Mouse (Mus musculus) forebrain, embryonic 12.5 days (tissue): ENCODE results near the gene Actl11. TPM values are rescaled to one million over a fixed set of nuclear protein-coding genes. Genes with fewer than 3 reads are reported as not detected.

Source experiments
- ATAC-seq: fragments of 200-750 bp; cut with Nextera tagmentation; 2 replicates; pipeline ENCODE4 v1.8.0; 2017; ENCODE audit warnings: moderate TSS enrichment; ENCODE audit not compliant: low FRiP score
- H3K27ac ChIP-seq: fragments of 300-500 bp; sonication (generic); 2 replicates; pipeline ENCODE4 v1.5.1; 2016; ENCODE audit warnings: mild to moderate bottlenecking
- H3K27me3 ChIP-seq: fragments of 300-500 bp; sonication (generic); 2 replicates; pipeline ENCODE4 v1.6.1; 2016; ENCODE audit warnings: mild to moderate bottlenecking
- H3K36me3 ChIP-seq: fragments of 300-500 bp; sonication (generic); replicated peaks from 2 replicates; pipeline ENCODE4 v1.6.1; 2016; ENCODE audit warnings: mild to moderate bottlenecking
- H3K4me1 ChIP-seq: fragments of 300-500 bp; sonication (generic); 2 replicates; pipeline ENCODE4 v1.6.1; 2016
- H3K4me2 ChIP-seq: fragments of 300-500 bp; sonication (generic); 2 replicates; pipeline ENCODE4 v1.6.1; 2016; ENCODE audit warnings: mild to moderate bottlenecking, moderate library complexity
- H3K4me3 ChIP-seq: fragments of 300-500 bp; sonication (generic); replicated peaks from 2 replicates; pipeline ENCODE4 v1.5.1; 2016; ENCODE audit warnings: mild to moderate bottlenecking
- H3K9ac ChIP-seq: fragments of 300-500 bp; sonication (generic); 2 replicates; pipeline ENCODE4 v1.6.1; 2016; ENCODE audit warnings: mild to moderate bottlenecking
- H3K9me3 ChIP-seq: fragments of 300-500 bp; sonication (generic); 2 replicates; pipeline ENCODE4 v1.6.1; 2016
- WGBS: fragments of 180-500 bp; shearing (Covaris S2); methylation state at CpG from one replicate; pipeline ENCODE4 v1.1.7; 2016; 5-methylcytosine and 5-hydroxymethylcytosine counted together
- polyA plus RNA-seq: library from polyadenylated mRNA; unstranded; fragments of >200 nt; fragmentation: Nextera tagmentation; extraction: Ambion mirVana; gene quantifications from 2 replicates; pipeline ENCODE4 v1.2.1, GENCODE M21; 2016

Actl11 gene
- polyA plus RNA-seq, 1 experiment from 2014 or later: not detected

GRCm38 (mm10) chr9:107906967-107907800, 21.1 kb upstream of the Actl11 start:
- H3K4me3 ChIP-seq: peak overlapping the region; percentile 22
- H3K36me3 ChIP-seq: no peaks in the 10 kb centered on the region
- peaks cover 39% of the 10 kb centered on the region for H3K27me3 ChIP-seq
- peak overlapping the region; percentile 8; the same call in 1 of the 2 replicates for H3K9ac ChIP-seq
- peaks cover 31% of the 10 kb centered on the region for H3K4me1 ChIP-seq
- WGBS: 53% methylated on average over 31 of the region's 31 CpGs
- peak overlapping the region; percentile 53 for H3K4me2 ChIP-seq
- 0 out of 2 replicates have a peak, but pooled peaks have one; percentile 12 for ATAC-seq
- H3K9me3 ChIP-seq: no peaks in the 10 kb centered on the region
- H3K27ac ChIP-seq: no peak overlapping the region

DNA sequence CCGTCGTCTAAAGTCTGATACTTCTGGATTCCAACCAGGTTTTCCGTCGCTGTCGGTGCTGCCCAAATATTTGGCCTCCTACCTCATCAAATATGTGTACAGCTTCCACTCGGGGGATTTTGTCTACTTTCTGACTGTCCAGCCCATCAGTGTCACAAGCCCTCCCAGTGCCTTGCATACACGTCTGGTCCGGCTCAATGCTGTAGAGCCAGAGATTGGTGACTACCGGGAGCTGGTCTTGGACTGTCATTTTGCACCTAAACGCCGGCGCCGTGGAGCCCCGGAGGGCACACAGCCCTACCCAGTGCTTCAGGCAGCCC, 20.5 kb upstream of the Actl11 start:
- no peaks in the 10 kb centered on the region for H3K36me3 ChIP-seq
- H3K9me3 ChIP-seq: no peaks in the 10 kb centered on the region
- no peak overlapping the region for H3K4me2 ChIP-seq
- H3K4me1 ChIP-seq: peaks cover 31% of the 10 kb centered on the region
- ATAC-seq: no peak
- H3K9ac ChIP-seq: no peak overlapping the region
- no peak overlapping the region for H3K27ac ChIP-seq
- H3K27me3 ChIP-seq: peaks cover 33% of the 10 kb centered on the region
- no peak overlapping the region for H3K4me3 ChIP-seq
- WGBS: 88% methylated on average over 14 of the region's 14 CpGs

- 31% methylated on average over 18 of the region's 18 CpGs for WGBS
- H3K4me3 ChIP-seq: no peak overlapping the region
Measured at GRCm38 (mm10) chr9:107908410-107909158, 19.7 kb upstream of the Actl11 start.

GRCm38 (mm10) chr9:107910025-107910769, 18.1 kb upstream of the Actl11 start:
- Histone ChIP-seq H3K9ac (no peak overlapping the region), H3K9me3 (no peaks in the 10 kb centered on the region), H3K4me3 (no peak overlapping the region), H3K4me1 (peaks cover 31% of the 10 kb centered on the region), H3K27me3 (peaks cover 30% of the 10 kb centered on the region), H3K27ac (no peak overlapping the region), H3K4me2 (no peak overlapping the region), H3K36me3 (no peaks in the 10 kb centered on the region)
- 91% methylated on average over 15 of the region's 15 CpGs for WGBS
- no peak for ATAC-seq

More at GRCm38 (mm10) chr9:107908410-107909158, 19.7 kb upstream of the Actl11 start:
- Histone ChIP-seq H3K9ac (0 out of 2 replicates have a peak overlapping the region, but pooled peaks have one; percentile 21), H3K4me2 (peak overlapping the region; percentile 8; the same call in 1 of the 2 replicates), H3K27me3 (peaks cover 27% of the 10 kb centered on the region), H3K36me3 (no peaks in the 10 kb centered on the region), H3K27ac (no peak overlapping the region), H3K4me1 (peaks cover 31% of the 10 kb centered on the region), H3K9me3 (no peaks in the 10 kb centered on the region)
- no peak for ATAC-seq

DNA sequence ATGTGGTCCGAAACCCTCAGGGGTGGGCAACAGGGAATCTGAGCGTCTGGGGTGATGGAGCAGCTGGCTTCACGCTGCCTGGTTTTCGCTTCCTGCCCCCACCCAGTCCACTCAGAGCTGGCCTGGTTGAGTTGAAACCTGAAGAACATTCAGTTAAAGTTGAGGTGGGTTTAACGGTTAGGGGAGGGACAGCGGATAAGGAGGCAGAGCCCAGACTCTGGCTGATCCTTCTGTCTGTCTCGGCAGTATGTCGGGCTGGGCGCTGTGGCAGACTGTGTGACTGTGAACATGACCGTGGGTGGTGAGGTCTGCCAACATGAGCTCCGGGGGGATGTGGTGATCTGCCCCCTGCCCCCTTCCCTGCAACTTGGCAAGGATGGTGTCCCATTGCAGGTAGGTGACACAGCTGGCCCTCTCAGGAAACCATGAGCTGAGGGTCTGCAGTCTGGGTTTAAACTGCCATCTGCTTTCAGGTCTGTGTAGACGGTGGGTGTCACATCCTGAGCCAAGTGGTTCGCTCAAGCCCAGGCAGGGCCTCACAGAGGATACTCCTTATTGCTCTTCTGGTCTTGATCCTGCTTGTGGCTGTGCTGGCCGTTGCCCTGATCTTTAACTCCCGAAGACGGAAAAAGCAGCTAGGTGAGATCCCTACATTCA, 13.4 kb upstream of the Actl11 start:
- no peak overlapping the region for H3K4me3 ChIP-seq
- 83% methylated on average over 16 of the region's 16 CpGs for WGBS
- H3K36me3 ChIP-seq: no peaks in the 10 kb centered on the region
- H3K4me1 ChIP-seq: peaks cover 9% of the 10 kb centered on the region
- no peak overlapping the region for H3K4me2 ChIP-seq
- no peaks in the 10 kb centered on the region for H3K9me3 ChIP-seq
- 0 out of 2 replicates have a peak, but pooled peaks cover 4% of the 10 kb centered on the region for H3K27me3 ChIP-seq
- ATAC-seq: no peak
- H3K27ac ChIP-seq: no peak overlapping the region
- no peak overlapping the region for H3K9ac ChIP-seq

- H3K27ac ChIP-seq: no peak overlapping the region
- WGBS: 46% methylated on average over 13 of the region's 13 CpGs
- peaks cover 9% of the 10 kb centered on the region for H3K4me1 ChIP-seq
- H3K4me3 ChIP-seq: no peak overlapping the region
- 0 out of 2 replicates have a peak, but pooled peaks cover 4% of the 10 kb centered on the region for H3K27me3 ChIP-seq
- no peak for ATAC-seq
- H3K9ac ChIP-seq: no peak overlapping the region
- no peaks in the 10 kb centered on the region for H3K9me3 ChIP-seq
- no peak overlapping the region for H3K4me2 ChIP-seq
- H3K36me3 ChIP-seq: no peaks in the 10 kb centered on the region
Measured at GRCm38 (mm10) chr9:107917895-107918608, 10.2 kb upstream of the Actl11 start.

GRCm38 (mm10) chr9:107918884-107919283, 9.4 kb upstream of the Actl11 start:
- H3K36me3 ChIP-seq: no peaks in the 10 kb centered on the region
- H3K4me3 ChIP-seq: no peak overlapping the region
- 0 out of 2 replicates have a peak, but pooled peaks cover 4% of the 10 kb centered on the region for H3K27me3 ChIP-seq
- H3K27ac ChIP-seq: no peak overlapping the region
- 89% methylated on average over 6 of the region's 6 CpGs for WGBS
- no peak for ATAC-seq
- H3K4me1 ChIP-seq: peaks cover 11% of the 10 kb centered on the region
- H3K9me3 ChIP-seq: no peaks in the 10 kb centered on the region
- H3K9ac ChIP-seq: no peak overlapping the region
- no peak overlapping the region for H3K4me2 ChIP-seq

DNA sequence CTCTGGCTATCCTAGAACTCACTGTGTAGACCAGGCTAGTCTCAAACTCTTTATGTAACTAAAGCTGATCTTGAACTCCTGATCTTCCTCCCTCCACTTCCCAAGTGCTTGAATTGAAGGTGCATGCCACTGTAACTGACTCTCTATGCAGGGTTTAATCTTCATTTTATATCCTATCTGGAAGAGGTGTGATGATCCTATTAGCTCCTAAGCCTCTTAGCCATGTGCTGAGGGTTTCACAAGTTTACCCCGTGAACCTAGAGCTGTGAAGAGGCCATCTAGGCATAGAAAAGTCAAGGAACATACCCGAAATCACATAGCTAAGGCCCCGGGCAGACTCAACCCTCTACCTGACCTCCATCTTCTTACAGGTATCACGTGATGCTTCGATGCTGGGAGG, 8.8 kb upstream of the Actl11 start:
- Histone ChIP-seq H3K36me3 (no peaks in the 10 kb centered on the region), H3K4me1 (peaks cover 17% of the 10 kb centered on the region), H3K27me3 (0 out of 2 replicates have a peak, but pooled peaks cover 3% of the 10 kb centered on the region), H3K4me2 (no peak overlapping the region), H3K9me3 (no peaks in the 10 kb centered on the region), H3K27ac (no peak overlapping the region), H3K9ac (no peak overlapping the region), H3K4me3 (no peak overlapping the region)
- WGBS: 87% methylated on average over 5 of the region's 5 CpGs
- ATAC-seq: no peak

GRCm38 (mm10) chr9:107923021-107923420, 5.2 kb upstream of the Actl11 start:
- ATAC-seq: no peak
- Histone ChIP-seq H3K4me1 (peaks cover 24% of the 10 kb centered on the region), H3K9me3 (no peaks in the 10 kb centered on the region), H3K27ac (no peak overlapping the region), H3K27me3 (no peaks in the 10 kb centered on the region), H3K36me3 (no peaks in the 10 kb centered on the region), H3K4me3 (no peak overlapping the region), H3K4me2 (no peak overlapping the region), H3K9ac (no peak overlapping the region)
- 33% methylated on average over 7 of the region's 7 CpGs for WGBS

DNA sequence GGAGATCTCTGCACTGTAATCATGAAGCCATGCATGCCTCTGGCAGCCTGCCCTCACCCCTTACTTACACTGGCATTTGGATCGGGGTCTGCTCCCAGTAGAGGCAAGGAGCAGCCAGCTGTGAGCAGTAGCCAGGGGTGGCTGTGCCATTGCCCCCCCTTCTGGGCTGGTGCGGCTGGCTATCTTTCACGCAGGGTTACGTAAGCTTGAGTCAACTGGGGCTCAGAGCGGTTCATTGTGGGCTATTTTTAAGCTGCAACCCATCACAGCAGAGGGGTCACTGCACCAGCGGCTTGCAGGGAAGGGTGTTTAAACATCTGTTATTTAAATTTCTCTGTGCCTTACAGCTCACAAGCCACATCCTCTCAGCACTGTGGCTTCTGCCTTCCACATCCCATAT, 4.3 kb upstream of the Actl11 start:
- Histone ChIP-seq H3K9ac (no peak overlapping the region), H3K4me3 (no peak overlapping the region), H3K27me3 (no peaks in the 10 kb centered on the region), H3K4me1 (peaks cover 20% of the 10 kb centered on the region), H3K27ac (no peak overlapping the region), H3K4me2 (no peak overlapping the region), H3K9me3 (no peaks in the 10 kb centered on the region), H3K36me3 (no peaks in the 10 kb centered on the region)
- 53% methylated on average over 6 of the region's 6 CpGs for WGBS
- no peak for ATAC-seq

- Histone ChIP-seq H3K36me3 (no peaks in the 10 kb centered on the region), H3K4me1 (peaks cover 20% of the 10 kb centered on the region), H3K9ac (no peak overlapping the region), H3K4me3 (no peak overlapping the region), H3K27ac (no peak overlapping the region), H3K27me3 (no peaks in the 10 kb centered on the region), H3K9me3 (no peaks in the 10 kb centered on the region), H3K4me2 (no peak overlapping the region)
- 24% methylated on average over 3 of the region's 3 CpGs for WGBS
- no peak; the same call in 1 of the 2 replicates for ATAC-seq
Measured at GRCm38 (mm10) chr9:107925251-107925650, 3.0 kb upstream of the Actl11 start.
